Mouse (Mus musculus): ENCODE measurements at regions not wholly inside any gene's neighbourhood (a gene's known extent, or its start where the extent isn't known, plus 50 kb on each side); places are given as distances from the start of the nearest gene placed in this dataset.

GRCm38 (mm10) chr1:63928361-63928760 lies 159.3 kb upstream of the 4933402D24Rik start:
- DNase-seq (ENCODE audit: extremely low spot score in 1 of 2, low spot score in 1 of 2): no peak

GRCm38 (mm10) chr1:63920181-63920933 lies 151.3 kb upstream of the 4933402D24Rik start:
- DNase-seq (ENCODE audit: extremely low spot score in 1 of 2, low spot score in 1 of 2): no peak

GRCm38 (mm10) chr1:63918200-63918599 lies 149.1 kb upstream of the 4933402D24Rik start:
- no peak for DNase-seq (ENCODE audit: extremely low spot score in 1 of 2, low spot score in 1 of 2)

GRCm38 (mm10) chr1:63916907-63917650 lies 148.0 kb upstream of the 4933402D24Rik start:
- DNase-seq (ENCODE audit: extremely low spot score in 1 of 2, low spot score in 1 of 2): no peak

- no peak for DNase-seq (ENCODE audit: extremely low spot score in 1 of 2, low spot score in 1 of 2)
These were observed 141.7 kb upstream of the 4933402D24Rik start for GRCm38 (mm10) chr1:63910765-63911164.

- DNase-seq (ENCODE audit: extremely low spot score in 1 of 2, low spot score in 1 of 2): no peak
These were observed 140.1 kb upstream of the 4933402D24Rik start for GRCm38 (mm10) chr1:63909191-63909590.

- no peak for DNase-seq (ENCODE audit: extremely low spot score in 1 of 2, low spot score in 1 of 2)
These were observed 134.6 kb upstream of the 4933402D24Rik start for GRCm38 (mm10) chr1:63903620-63904019.

GRCm38 (mm10) chr1:63903201-63903600 lies 134.1 kb upstream of the 4933402D24Rik start:
- no peak for DNase-seq (ENCODE audit: extremely low spot score in 1 of 2, low spot score in 1 of 2)

- no peak for DNase-seq (ENCODE audit: extremely low spot score in 1 of 2, low spot score in 1 of 2)
These were observed 133.3 kb upstream of the 4933402D24Rik start for GRCm38 (mm10) chr1:63902391-63902790.

- peak in 1 of 2 experiments; percentile 10 for DNase-seq (ENCODE audit: extremely low spot score in 1 of 2, low spot score in 1 of 2)
These were observed 130.8 kb upstream of the 4933402D24Rik start for GRCm38 (mm10) chr1:63899631-63900577.

- no peak for DNase-seq (ENCODE audit: extremely low spot score in 1 of 2, low spot score in 1 of 2)
These were observed 129.7 kb upstream of the 4933402D24Rik start for GRCm38 (mm10) chr1:63898766-63899165.

GRCm38 (mm10) chr1:63897556-63897955 lies 128.5 kb upstream of the 4933402D24Rik start:
- no peak for DNase-seq (ENCODE audit: extremely low spot score in 1 of 2, low spot score in 1 of 2)

GRCm38 (mm10) chr1:63879570-63879969 lies 110.5 kb upstream of the 4933402D24Rik start:
- no peak for DNase-seq (ENCODE audit: extremely low spot score in 1 of 2, low spot score in 1 of 2)

- DNase-seq (ENCODE audit: extremely low spot score in 1 of 2, low spot score in 1 of 2): no peak
These were observed 107.7 kb upstream of the 4933402D24Rik start for GRCm38 (mm10) chr1:63876589-63877251.

- DNase-seq (ENCODE audit: extremely low spot score in 1 of 2, low spot score in 1 of 2): no peak
These were observed 106.4 kb upstream of the 4933402D24Rik start for GRCm38 (mm10) chr1:63875297-63875962.

- DNase-seq (ENCODE audit: extremely low spot score in 1 of 2, low spot score in 1 of 2): no peak
These were observed 102.8 kb upstream of the 4933402D24Rik start for GRCm38 (mm10) chr1:63871831-63872230.

GRCm38 (mm10) chr1:63869342-63869741 lies 100.3 kb upstream of the 4933402D24Rik start:
- DNase-seq (ENCODE audit: extremely low spot score in 1 of 2, low spot score in 1 of 2): no peak

- no peak for DNase-seq (ENCODE audit: extremely low spot score in 1 of 2, low spot score in 1 of 2)
These were observed 89.0 kb upstream of the 4933402D24Rik start for GRCm38 (mm10) chr1:63857933-63858649.

GRCm38 (mm10) chr1:63857468-63857867 lies 88.4 kb upstream of the 4933402D24Rik start:
- DNase-seq (ENCODE audit: extremely low spot score in 1 of 2, low spot score in 1 of 2): no peak
